In the genomic region with DNA sequence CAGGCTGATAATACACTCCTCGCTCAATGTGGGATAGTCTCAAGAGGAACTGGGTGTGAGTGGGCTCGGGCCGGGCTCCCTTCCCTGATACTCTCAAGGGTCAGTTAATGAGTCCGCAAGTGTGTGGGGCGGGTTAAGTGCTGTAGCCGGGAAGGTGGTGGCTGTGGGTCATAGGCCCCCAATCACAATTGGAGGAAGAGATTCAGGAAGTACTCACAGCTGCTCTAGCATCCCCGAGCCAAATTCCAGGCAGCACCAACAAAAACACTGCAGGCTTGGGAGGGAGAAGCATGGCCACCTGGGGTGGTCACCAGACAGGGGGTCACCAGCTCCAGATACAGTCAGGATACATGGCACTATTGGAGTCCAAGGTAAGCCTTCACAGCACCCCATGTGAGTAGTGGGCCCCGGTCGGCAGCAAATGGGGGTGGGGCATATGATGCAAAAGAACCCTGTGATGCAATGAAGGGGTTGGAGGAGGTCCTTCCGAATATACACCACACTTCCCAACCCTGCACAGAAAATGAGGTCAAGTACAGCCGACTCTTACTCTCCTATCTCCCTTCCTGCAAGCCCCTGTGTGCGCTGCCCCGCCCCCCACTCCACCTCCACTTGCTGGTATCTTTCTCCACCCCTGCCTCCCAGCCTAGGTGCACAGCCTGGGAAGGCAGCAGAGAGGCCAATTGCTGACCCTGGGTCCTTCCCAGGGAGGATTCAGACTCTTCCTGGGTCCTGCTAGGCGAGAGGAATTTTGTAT, we compare ENCODE assay signal across 9 mouse cellular contexts. TPM values are rescaled to one million over a fixed set of nuclear protein-coding genes. Genes with fewer than 3 reads are reported as not detected.
DNase-seq lines count a peak whose midpoint lies in the region; ATAC-seq and TF ChIP-seq lines count a peak whose summit lies in the region.
"Had no signal": no experiment of that assay in that cellular context is flagged by ENCODE, and none has a peak within 500 bp of the region (broad histone marks: within the 10 kb centered on the region; RNA-seq: fewer than 3 reads in every experiment).

A gene (plus strand): TSS at position 241 of the 757 bp plus-strand sequence.

- H3K9me3 ChIP-seq in lung, embryonic 14.5 days (ENCODE audit: low read depth, low read length), result no peaks in the 10 kb centered on the region
- no peaks in the 10 kb centered on the region for H3K9me3 ChIP-seq in forebrain, embryonic 14.5 days (replicated peaks; ENCODE audit: control insufficient read depth, low read length)
- H3K9me3 ChIP-seq: embryonic facial prominence, embryonic 13.5 days had no signal

- 0 out of 2 replicates have a peak, but pooled peaks have one; percentile 9 for ATAC-seq in lung, embryonic 14.5 days (ENCODE audit: insufficient read depth)
- ATAC-seq in forebrain, embryonic 14.5 days, result no peak
- ATAC-seq in granulocyte monocyte progenitor cell, adult 5-6 weeks (replicated peaks; ENCODE audit: poor library complexity, severe bottlenecking), result no peak; the same call in 1 of the 2 replicates

- no peak for TF ChIP-seq CTCF in lung, embryonic 14.5 days (IDR thresholded peaks at IDR 0.05; ENCODE audit: low read depth)

- DNase-seq in heart, adult 18-20 months, result peak; percentile 84 to 94
- peak; percentile 71 for DNase-seq in kidney, adult 9 months
- DNase-seq in lung, embryonic 14.5 days, result peak; percentile 13
- no peak for DNase-seq in forebrain, embryonic 14.5 days (ENCODE audit: low spot score)
- DNase-seq in thymus, postnatal 0 days (ENCODE audit: low spot score), result no peak
- no peak for DNase-seq in cerebellum, adult 11-12 months

- 0 out of 2 replicates have a peak within 1 kb of the TSS, but pooled peaks have one; percentile 5 for H3K4me2 ChIP-seq in lung, embryonic 14.5 days
- H3K4me2 ChIP-seq in forebrain, embryonic 14.5 days (ENCODE audit: low read length), result no peak within 1 kb of the TSS
- H3K4me2 ChIP-seq: embryonic facial prominence, embryonic 13.5 days had no signal

- no peak within 1 kb of the TSS for H3K9ac ChIP-seq in lung, embryonic 14.5 days
- no peak within 1 kb of the TSS for H3K9ac ChIP-seq in forebrain, embryonic 14.5 days (ENCODE audit: low read length)
- H3K9ac ChIP-seq: embryonic facial prominence, embryonic 13.5 days had no signal

- peak within 1 kb of the TSS; percentile 100 for H3K27ac ChIP-seq in brown adipose tissue, adult 24 weeks (replicated peaks; ENCODE audit: low read depth, low read length)
- peak within 1 kb of the TSS; percentile 54 for H3K27ac ChIP-seq in lung, embryonic 14.5 days (ENCODE audit: low read depth)
- no peak within 1 kb of the TSS for H3K27ac ChIP-seq in forebrain, embryonic 14.5 days (ENCODE audit: low read depth, low read length)
- H3K27ac ChIP-seq: embryonic facial prominence, embryonic 13.5 days had no signal

- peak within 1 kb of the TSS; percentile 63 for H3K4me3 ChIP-seq in brown adipose tissue, adult 24 weeks (ENCODE audit: insufficient read depth, low read depth, low read length)
- no peak within 1 kb of the TSS for H3K4me3 ChIP-seq in lung, embryonic 14.5 days (ENCODE audit: low read depth, low read length)
- H3K4me3 ChIP-seq in forebrain, embryonic 14.5 days (ENCODE audit: low read depth, low read length), result no peak within 1 kb of the TSS
- H3K4me3 ChIP-seq: embryonic facial prominence, embryonic 13.5 days had no signal

- no peaks in the 10 kb centered on the region for H3K36me3 ChIP-seq in lung, embryonic 14.5 days (ENCODE audit: insufficient read depth)
- H3K36me3 ChIP-seq in forebrain, embryonic 14.5 days (ENCODE audit: control insufficient read depth, insufficient read depth, low read length), result no peaks in the 10 kb centered on the region
- H3K36me3 ChIP-seq: embryonic facial prominence, embryonic 13.5 days had no signal

- no peaks in the 10 kb centered on the region for H3K27me3 ChIP-seq in lung, embryonic 14.5 days (ENCODE audit: insufficient read depth, low read length)
- no peaks in the 10 kb centered on the region for H3K27me3 ChIP-seq in forebrain, embryonic 14.5 days (replicated peaks; ENCODE audit: control insufficient read depth, insufficient read depth, low read length)
- H3K27me3 ChIP-seq: embryonic facial prominence, embryonic 13.5 days had no signal

- H3K4me1 ChIP-seq in brown adipose tissue, adult 24 weeks (ENCODE audit: control insufficient read depth, insufficient read depth, insufficient read length, low read length), result peaks cover 28% of the 10 kb centered on the region
- H3K4me1 ChIP-seq in lung, embryonic 14.5 days (ENCODE audit: insufficient read depth), result peaks cover 25% of the 10 kb centered on the region
- no peaks in the 10 kb centered on the region for H3K4me1 ChIP-seq in forebrain, embryonic 14.5 days (ENCODE audit: control insufficient read depth, insufficient read depth, low read length)

- WGBS in lung, embryonic 14.5 days, result 43% methylated on average over 14 of the region's 14 CpGs
- WGBS in forebrain, embryonic 14.5 days, result 79% methylated on average over 14 of the region's 14 CpGs

RNA-seq across cellular contexts. Expression of the gene that starts here (rescaled TPM):
- 1.9 and 2.8 TPM in 2 replicates for polyA plus RNA-seq in brown adipose tissue, adult 24 weeks (2012; ENCODE audit: insufficient read depth, insufficient read length, missing spikeins)
- 1 to 10 TPM; 3.4 to 4.5 TPM for total RNA-seq in heart, adult 18-20 months (2021)
- 0.28 and 0.38 TPM in 2 replicates for polyA plus RNA-seq in lung, embryonic 14.5 days (2014; fragmentation: Nextera tagmentation; extraction: Ambion mirVana)
- polyA plus RNA-seq in forebrain, embryonic 14.5 days (2014; fragmentation: Nextera tagmentation; extraction: Ambion mirVana), result 0.06 TPM in 1 of 2 replicates, not detected in the other
- not detected in 2 replicates for total RNA-seq in granulocyte monocyte progenitor cell, adult 5-6 weeks (2014; fragmentation: Nextera tagmentation)
- total RNA-seq in granulocyte monocyte progenitor cell, adult 5-6 weeks (2017), result not detected in 2 replicates
- polyA plus RNA-seq in thymus, postnatal 0 days (2015; fragmentation: Nextera tagmentation; extraction: Ambion mirVana), result 0.28 and 0.43 TPM in 2 replicates

Comparison
In these comparisons a context has a peak if more than half of its experiments do, and no peak if none do; other contexts are left out.
1. RNA of the gene that starts here (total RNA-seq): 3.4 to 4.5 TPM in heart, adult 18-20 months; not detected in granulocyte monocyte progenitor cell, adult 5-6 weeks; every median in the first group is over 4 times any median in the second.
2. Peak in DNase-seq, ATAC-seq, H3K27ac ChIP-seq and H3K4me2 ChIP-seq in lung, embryonic 14.5 days; RNA of the gene not detected or under 1 TPM.
3. DNase-seq: peak in heart, adult 18-20 months (2 of 2) and kidney, adult 9 months (single experiment); none in forebrain, embryonic 14.5 days (single experiment), thymus, postnatal 0 days (single experiment) and cerebellum, adult 11-12 months (single experiment).